ENCODE assay signal across 22 mouse cellular contexts in the genomic region with DNA sequence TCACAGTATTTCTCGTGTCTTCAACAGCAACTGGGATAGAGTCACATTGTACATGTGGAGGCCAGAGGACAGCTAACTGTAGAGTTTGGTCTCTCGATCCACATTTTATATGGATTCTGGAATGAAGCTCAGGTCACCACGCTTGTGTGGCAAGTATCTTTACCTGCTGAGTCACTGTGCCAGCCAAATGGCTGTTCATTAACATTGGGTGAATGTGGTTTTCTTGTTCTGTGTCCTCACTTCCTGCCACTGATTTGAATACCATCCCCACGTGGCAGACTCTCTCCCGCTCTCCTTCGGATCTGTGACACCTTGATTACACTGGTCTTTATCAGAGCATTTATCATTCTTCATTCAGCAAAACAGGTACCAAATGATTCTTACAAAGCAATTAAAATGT.
DNase-seq lines count a peak whose midpoint lies in the region; ATAC-seq and TF ChIP-seq lines count a peak whose summit lies in the region.
"Had no signal": no experiment of that assay in that cellular context is flagged by ENCODE, and none has a peak within 500 bp of the region (broad histone marks: within the 10 kb centered on the region; RNA-seq: fewer than 3 reads in every experiment).

No protein-coding gene starts in this region.

- H3K4me1 ChIP-seq in CH12.LX (ENCODE audit: control insufficient read depth in 1 of 2, insufficient read depth in 2 of 2) = peaks cover 7 to 27% of the 10 kb centered on the region in 2 experiments
- H3K4me1 ChIP-seq in hindbrain, postnatal 0 days (ENCODE audit: insufficient read depth, low read length) = no peaks in the 10 kb centered on the region
- H3K4me1 ChIP-seq: embryonic facial prominence, embryonic 10.5 days; embryonic facial prominence, embryonic 12.5 days; forebrain, embryonic 13.5 days; forebrain, embryonic 15.5 days had no signal

- peak; percentile 75 for ATAC-seq in granulocyte monocyte progenitor cell, adult 5-6 weeks (replicated peaks; ENCODE audit: poor library complexity, severe bottlenecking)
- ATAC-seq in megakaryocyte progenitor cell, adult 5-6 weeks (replicated peaks; ENCODE audit: poor library complexity) = peak; percentile 68
- no peak for ATAC-seq in hindbrain, postnatal 0 days
- ATAC-seq: CD4-positive, CD25-positive, alpha-beta regulatory T cell, adult 4 months; forebrain, embryonic 13.5 days; forebrain, embryonic 15.5 days; forebrain, postnatal 0 days had no signal

- no peaks in the 10 kb centered on the region for H3K27me3 ChIP-seq in CH12.LX (replicated peaks)
- H3K27me3 ChIP-seq in hindbrain, postnatal 0 days (ENCODE audit: insufficient read depth, low read length) = no peaks in the 10 kb centered on the region
- H3K27me3 ChIP-seq: embryonic facial prominence, embryonic 12.5 days; forebrain, embryonic 13.5 days; forebrain, embryonic 15.5 days had no signal

- in situ Hi-C loops in CH12.LX (cut with MboI; ENCODE audit: low pct_ligation_motif_present, low pct_unique_long_range_greater_than_20kb, low sequenced_read_pairs) = no loop called here

- dilution Hi-C loops in CH12.LX (cut with MboI; ENCODE audit: extremely low pct_ligation_motif_present, extremely low pct_unique_long_range_greater_than_20kb, low sequenced_read_pairs) = no loop called here

- no peaks in the 10 kb centered on the region for H3K79me2 ChIP-seq in CH12.LX (replicated peaks; ENCODE audit: control insufficient read depth, extremely low read depth, insufficient read depth, poor library complexity, severe bottlenecking)

- peak; percentile 37 for DNase-seq in CH12.LX (ENCODE audit: extremely low read depth)
- DNase-seq in left cerebral cortex, adult 18-20 months (ENCODE audit: low spot score in 2 of 2) = no peak
- DNase-seq in thymus, postnatal 25 days = no peak
- DNase-seq in hindbrain, postnatal 0 days (ENCODE audit: low spot score) = no peak
- DNase-seq: adrenal gland, adult 2 months; adrenal gland, postnatal 10 days; adrenal gland, postnatal 25 days; B cell, adult 2 months; cerebellum, adult 11 months; cerebellum, adult 18-20 months; cerebellum, adult 8-10 months; cerebellum, adult 9-11 months; cerebellum, postnatal 14 days; cerebellum, postnatal 36 days; forebrain, postnatal 0 days had no signal

- H3K27ac ChIP-seq in CH12.LX (ENCODE audit: insufficient read depth, low read depth) = no peak overlapping the region
- H3K27ac ChIP-seq in hindbrain, postnatal 0 days = no peak overlapping the region
- H3K27ac ChIP-seq: embryonic facial prominence, embryonic 10.5 days; embryonic facial prominence, embryonic 12.5 days; forebrain, embryonic 13.5 days; forebrain, embryonic 15.5 days had no signal

- TF ChIP-seq EP300 in CH12.LX (IDR thresholded peaks at IDR 0.05; ENCODE audit: low read length) = no peak

- no peak overlapping the region for H3K9ac ChIP-seq in CH12.LX (ENCODE audit: insufficient read depth, low read depth)
- no peak overlapping the region for H3K9ac ChIP-seq in hindbrain, postnatal 0 days (replicated peaks; ENCODE audit: low read length)
- H3K9ac ChIP-seq: embryonic facial prominence, embryonic 12.5 days; forebrain, embryonic 13.5 days; forebrain, embryonic 15.5 days; forebrain, postnatal 0 days had no signal

- 85% methylated on average over 6 of the region's 6 CpGs for WGBS in hindbrain, postnatal 0 days

- no peaks in the 10 kb centered on the region for H3K9me3 ChIP-seq in CH12.LX (replicated peaks; ENCODE audit: low read length)
- no peaks in the 10 kb centered on the region for H3K9me3 ChIP-seq in hindbrain, postnatal 0 days (ENCODE audit: low read length)
- H3K9me3 ChIP-seq: embryonic facial prominence, embryonic 10.5 days; embryonic facial prominence, embryonic 12.5 days; forebrain, embryonic 13.5 days; forebrain, embryonic 15.5 days had no signal

- TF ChIP-seq POLR2A in CH12.LX (IDR thresholded peaks at IDR 0.05; ENCODE audit: low read depth, low read length) = no peak

- H3K36me3 ChIP-seq in CH12.LX (replicated peaks in 1 of 2; ENCODE audit: control insufficient read depth in 1 of 2, insufficient read depth in 1 of 2, low read length in 1 of 2) = peaks cover 12 to 43% of the 10 kb centered on the region in 2 experiments
- no peaks in the 10 kb centered on the region for H3K36me3 ChIP-seq in hindbrain, postnatal 0 days (ENCODE audit: insufficient read depth, low read length)
- H3K36me3 ChIP-seq: embryonic facial prominence, embryonic 12.5 days; forebrain, embryonic 15.5 days had no signal

- H3K4me2 ChIP-seq in CH12.LX (ENCODE audit: insufficient read depth, low read depth, poor library complexity, severe bottlenecking) = no peak overlapping the region
- H3K4me2 ChIP-seq in hindbrain, postnatal 0 days (ENCODE audit: low read depth, low read length) = no peak overlapping the region
- H3K4me2 ChIP-seq: embryonic facial prominence, embryonic 12.5 days; forebrain, embryonic 13.5 days; forebrain, embryonic 15.5 days had no signal

- TF ChIP-seq RAD21 in CH12.LX (IDR thresholded peaks at IDR 0.05; ENCODE audit: low read depth, low read length) = no peak

- TF ChIP-seq CTCF in CH12.LX (conservative IDR thresholded peaks at IDR 0.05 in 1 of 2, IDR thresholded peaks at IDR 0.05 in 1 of 2; ENCODE audit: low read depth in 2 of 2, low read length in 2 of 2) = no peak
- TF ChIP-seq CTCF in hindbrain, postnatal 0 days (IDR thresholded peaks at IDR 0.05; ENCODE audit: low read depth) = no peak

- H3K4me3 ChIP-seq in CH12.LX (replicated peaks in 1 of 3; ENCODE audit: low read depth in 2 of 3, low read length in 2 of 3, poor library complexity in 1 of 3) = no peak overlapping the region
- H3K4me3 ChIP-seq in hindbrain, postnatal 0 days (ENCODE audit: low read length) = no peak overlapping the region
- H3K4me3 ChIP-seq: embryonic facial prominence, embryonic 10.5 days; embryonic facial prominence, embryonic 12.5 days; forebrain, embryonic 13.5 days; forebrain, embryonic 15.5 days had no signal

TF ChIP-seq in CH12.LX, 34 proteins besides CTCF, POLR2A, EP300 and RAD21:
- TF ChIP-seq ZMIZ1 (IDR thresholded peaks at IDR 0.05; ENCODE audit: low read depth, low read length) (no peak), MYC (IDR thresholded peaks at IDR 0.05; ENCODE audit: low read depth, low read length) (peak; percentile 18; the same call in 1 of the 2 replicates), MAX (IDR thresholded peaks at IDR 0.05; ENCODE audit: low read length) (0 out of 2 replicates have a peak, but pooled peaks have one; percentile 38), MAFK (IDR thresholded peaks at IDR 0.05; ENCODE audit: insufficient replicate concordance, low read length) (no peak)
